8 mouse cellular contexts compared by ENCODE assay signal in genomic region chr9:30315172-30315644, GRCm38 (mm10).
DNase-seq lines count a peak whose midpoint lies in the region; ATAC-seq and TF ChIP-seq lines count a peak whose summit lies in the region.

No protein-coding gene starts in this region.

- peaks cover 6% of the 10 kb centered on the region; the same call in 1 of the 2 replicates for H3K4me1 ChIP-seq in heart, embryonic 15.5 days (replicated peaks)
- no peaks in the 10 kb centered on the region for H3K4me1 ChIP-seq in stomach, embryonic 16.5 days (ENCODE audit: control insufficient read depth, insufficient read depth, low read length)

- TF ChIP-seq CTCF in layer of hippocampus, adult 2 months (conservative IDR thresholded peaks at IDR 0.05), result peak; percentile 85

- peak overlapping the region; percentile 60 for H3K27ac ChIP-seq in heart, embryonic 15.5 days
- no peak overlapping the region for H3K27ac ChIP-seq in layer of hippocampus, adult 2 months
- 0 out of 2 replicates have a peak overlapping the region, but pooled peaks have one; percentile 3 for H3K27ac ChIP-seq in stomach, embryonic 16.5 days (ENCODE audit: low read length)

- no peaks in the 10 kb centered on the region for H3K27me3 ChIP-seq in heart, embryonic 15.5 days
- H3K27me3 ChIP-seq in stomach, embryonic 16.5 days (ENCODE audit: control insufficient read depth, insufficient read depth, low read length), result no peaks in the 10 kb centered on the region

- H3K4me2 ChIP-seq in heart, embryonic 15.5 days, result peak overlapping the region; percentile 62
- peak overlapping the region; percentile 35 for H3K4me2 ChIP-seq in stomach, embryonic 16.5 days (ENCODE audit: low read depth, low read length)

- ATAC-seq in heart, embryonic 15.5 days (replicated peaks; ENCODE audit: insufficient number of reproducible peaks, insufficient read depth, low FRiP score, low read depth), result no peak
- no peak for ATAC-seq in stomach, embryonic 16.5 days (ENCODE audit: insufficient read depth, low FRiP score)
- ATAC-seq in erythroblast, adult 5-6 weeks (replicated peaks; ENCODE audit: low FRiP score, poor library complexity, severe bottlenecking), result no peak

- peak; percentile 70 for DNase-seq in testis, postnatal 10 days (ENCODE audit: low spot score)
- DNase-seq in testis, postnatal 14 days (ENCODE audit: low spot score), result no peak
- DNase-seq in cerebellum, adult 9-10 months, result peak; percentile 66
- peak; percentile 47 to 75 for DNase-seq in layer of hippocampus, adult 2 months (ENCODE audit: low spot score in 2 of 2)
- DNase-seq in mesoderm, embryonic 11.5 days (ENCODE audit: low read depth, low spot score), result peak; percentile 33

- no peak overlapping the region for H3K9ac ChIP-seq in heart, embryonic 15.5 days
- no peak overlapping the region for H3K9ac ChIP-seq in stomach, embryonic 16.5 days (ENCODE audit: low read length)

- no peaks in the 10 kb centered on the region for H3K36me3 ChIP-seq in heart, embryonic 15.5 days
- H3K36me3 ChIP-seq in stomach, embryonic 16.5 days (ENCODE audit: control insufficient read depth, insufficient read depth, low read length), result no peaks in the 10 kb centered on the region

- 34% methylated on average over 6 of the region's 6 CpGs for WGBS in heart, embryonic 15.5 days
- 31% methylated on average over 6 of the region's 6 CpGs for WGBS in stomach, embryonic 16.5 days

- peak overlapping the region; percentile 33 for H3K4me3 ChIP-seq in heart, embryonic 15.5 days
- H3K4me3 ChIP-seq in layer of hippocampus, adult 2 months, result peak overlapping the region; percentile 3; the same call in 1 of the 2 replicates
- peak overlapping the region; percentile 17; the same call in 1 of the 2 replicates for H3K4me3 ChIP-seq in stomach, embryonic 16.5 days (replicated peaks; ENCODE audit: low read length)

- H3K9me3 ChIP-seq in heart, embryonic 15.5 days (replicated peaks), result no peaks in the 10 kb centered on the region
- H3K9me3 ChIP-seq in stomach, embryonic 16.5 days (replicated peaks; ENCODE audit: control insufficient read depth, low read length), result no peaks in the 10 kb centered on the region
